Mouse (Mus musculus) heart, postnatal 0 days (tissue): ENCODE results near the gene Cfap206. TPM values are rescaled to one million over a fixed set of nuclear protein-coding genes. Genes with fewer than 3 reads are reported as not detected.

Experiments used
- ATAC-seq: fragments of 200-750 bp; cut with Nextera tagmentation; 2 replicates; pipeline ENCODE4 v1.8.0; 2017; ENCODE audit warnings: low read depth, moderate number of reproducible peaks, moderate library complexity; ENCODE audit not compliant: insufficient read depth
- DNase-seq: peaks from one replicate; pipeline ENCODE4 v3.0.0-alpha.2; 2016; ENCODE audit warnings: low spot score
- H3K27ac ChIP-seq: fragments of 300-500 bp; sonication (generic); 2 replicates; pipeline ENCODE4 v1.5.1; 2014; ENCODE audit warnings: low read depth, mild to moderate bottlenecking
- H3K27me3 ChIP-seq: fragments of 300-500 bp; sonication (generic); 2 replicates; pipeline ENCODE4 v1.6.1; 2014; ENCODE audit warnings: low read length, mixed read lengths; ENCODE audit not compliant: control insufficient read depth, insufficient read depth
- H3K36me3 ChIP-seq: fragments of 300-500 bp; sonication (generic); replicated peaks from 2 replicates; pipeline ENCODE4 v1.6.1; 2014; ENCODE audit warnings: low read length, mixed read lengths; ENCODE audit not compliant: control insufficient read depth, insufficient read depth
- H3K4me1 ChIP-seq: fragments of 300-500 bp; sonication (generic); 2 replicates; pipeline ENCODE4 v1.6.1; 2014; ENCODE audit warnings: antibody characterized with exemption; ENCODE audit not compliant: control insufficient read depth, insufficient read depth
- H3K4me2 ChIP-seq: fragments of 300-500 bp; sonication (generic); 2 replicates; pipeline ENCODE4 v1.6.1; 2014; ENCODE audit warnings: low read depth, mild to moderate bottlenecking, low read length, moderate library complexity
- H3K4me3 ChIP-seq: fragments of 300-500 bp; sonication (generic); 2 replicates; pipeline ENCODE4 v1.5.1; 2014; ENCODE audit warnings: low read depth, low read length
- H3K9ac ChIP-seq: fragments of 300-500 bp; sonication (generic); replicated peaks from 2 replicates; pipeline ENCODE4 v1.6.1; 2014; ENCODE audit warnings: low read depth, low read length, mixed read lengths
- H3K9me3 ChIP-seq: fragments of 300-500 bp; sonication (generic); replicated peaks from 2 replicates; pipeline ENCODE4 v1.6.1; 2016; ENCODE audit warnings: low read length; ENCODE audit not compliant: control insufficient read depth
- CTCF ChIP-seq: IDR thresholded peaks from 2 replicates; pipeline ENCODE4 v1.5.1; 2016; ENCODE audit warnings: antibody characterized with exemption, control low read depth, low read depth
- EP300 ChIP-seq: IDR thresholded peaks from 2 replicates; pipeline ENCODE4 v1.6.1; 2016; ENCODE audit warnings: antibody characterized with exemption, low read depth
- WGBS: fragments of 180-500 bp; shearing (Covaris S2); extraction: QIAGEN DNeasy Blood & Tissue Kit; methylation state at CpG from one replicate; pipeline ENCODE4 v1.1.7; 2014; 5-methylcytosine and 5-hydroxymethylcytosine counted together
- polyA plus RNA-seq: library from polyadenylated mRNA; unstranded; fragments of >200 nt; fragmentation: Nextera tagmentation; extraction: Ambion mirVana; gene quantifications from 2 replicates; pipeline ENCODE4 v1.2.1, GENCODE M21; 2015
- total RNA-seq: library from RNA; depleted of rRNA; stranded (reverse); fragments of >200 nt; gene quantifications from 2 replicates; pipeline ENCODE4 v1.2.3, GENCODE M21; 2014; ENCODE audit warnings: low replicate concordance

The Cfap206 gene
- total and polyA plus RNA-seq, 2 experiments from 2014 or later = not detected

DNA sequence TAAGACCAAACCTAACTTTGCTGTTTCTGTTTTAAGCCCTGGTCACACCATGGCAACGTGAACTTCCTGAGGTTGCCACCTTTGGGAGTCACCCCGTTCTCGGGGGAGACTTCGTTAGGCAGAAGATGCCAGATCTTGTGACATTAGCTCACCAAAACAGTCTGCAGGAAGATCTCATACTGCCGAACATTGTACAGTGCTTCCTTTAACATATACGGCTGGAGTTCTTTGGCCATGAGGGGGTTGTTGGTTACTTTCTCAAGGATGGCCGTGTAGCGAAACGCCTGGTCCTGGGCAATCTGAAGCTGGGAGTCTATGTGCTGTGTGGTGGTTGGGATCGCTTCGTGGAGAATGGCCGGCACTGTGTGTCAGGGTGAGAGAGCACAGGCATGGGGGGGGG, 10.6 kb downstream of the Cfap206 start:
- H3K27ac ChIP-seq = no peak overlapping the region
- H3K27me3 ChIP-seq = no peaks in the 10 kb centered on the region
- H3K4me3 ChIP-seq = no peak overlapping the region
- TF ChIP-seq CTCF = no peak
- no peak for TF ChIP-seq EP300
- H3K36me3 ChIP-seq = no peaks in the 10 kb centered on the region
- 91% methylated on average over 12 of the region's 12 CpGs for WGBS
- no peak overlapping the region for H3K9ac ChIP-seq
- ATAC-seq = no peak
- no peak overlapping the region for H3K4me2 ChIP-seq
- H3K9me3 ChIP-seq = peaks cover 14% of the 10 kb centered on the region; the same call in 1 of the 2 replicates
- DNase-seq = no peak
- no peaks in the 10 kb centered on the region for H3K4me1 ChIP-seq

DNA sequence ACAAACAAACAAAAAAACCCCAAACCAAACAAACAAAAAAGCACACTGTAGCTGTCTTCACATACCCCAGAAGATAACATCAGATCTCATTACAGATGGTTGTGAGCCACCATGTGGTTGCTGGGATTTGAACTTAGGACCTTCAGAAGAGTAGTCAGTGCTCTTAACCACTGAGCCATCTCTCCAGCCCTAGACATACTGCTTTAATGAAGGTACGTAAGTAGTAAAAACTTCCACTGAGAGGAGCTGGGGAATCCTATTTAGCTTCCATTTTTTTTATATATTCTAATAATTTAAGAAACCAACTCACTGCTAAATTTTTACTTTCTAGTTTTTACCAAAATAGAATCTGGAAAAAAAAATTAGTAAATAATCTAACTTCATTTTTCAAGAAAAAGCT, 14.9 kb downstream of the Cfap206 start:
- H3K4me1 ChIP-seq = no peaks in the 10 kb centered on the region

DNA sequence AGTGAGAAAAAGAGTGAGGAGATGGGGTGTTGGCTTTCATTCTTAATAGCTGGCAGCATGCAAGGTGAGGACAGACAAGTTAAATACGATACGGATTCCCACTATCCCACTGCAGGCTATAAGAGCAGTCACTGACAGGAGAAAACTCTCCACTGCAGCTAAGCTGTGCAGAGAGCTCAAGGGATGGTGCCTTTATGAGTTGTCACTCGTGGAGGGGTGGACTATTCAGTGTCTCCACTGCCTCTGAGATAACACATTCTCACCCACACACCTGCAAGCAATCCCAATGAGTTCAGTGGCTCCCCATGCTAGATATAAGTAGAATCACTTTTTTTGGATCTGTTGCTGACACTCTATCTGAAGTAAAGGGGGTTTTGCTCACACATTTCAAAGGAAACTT, 21.9 kb downstream of the Cfap206 start:
- Histone ChIP-seq H3K4me2 (no peak overlapping the region), H3K4me3 (no peak overlapping the region), H3K27me3 (no peaks in the 10 kb centered on the region), H3K36me3 (no peaks in the 10 kb centered on the region), H3K27ac (no peak overlapping the region), H3K9ac (no peak overlapping the region), H3K9me3 (no peaks in the 10 kb centered on the region), H3K4me1 (no peaks in the 10 kb centered on the region)
- DNase-seq (no peak), ATAC-seq (no peak)
- 53% methylated on average over 3 of the region's 3 CpGs for WGBS
- TF ChIP-seq CTCF (no peak), EP300 (no peak)

More for the DNA sequence above, 14.9 kb downstream of the Cfap206 start:
- Histone ChIP-seq H3K27me3 (no peaks in the 10 kb centered on the region), H3K9me3 (peaks cover 8% of the 10 kb centered on the region; the same call in 1 of the 2 replicates), H3K4me2 (no peak overlapping the region), H3K4me3 (no peak overlapping the region), H3K36me3 (no peaks in the 10 kb centered on the region), H3K27ac (no peak overlapping the region), H3K9ac (no peak overlapping the region)
- DNase-seq = no peak
- TF ChIP-seq EP300 = no peak
- no peak for TF ChIP-seq CTCF
- ATAC-seq = no peak
- WGBS = 79% methylated on average over 1 of the region's 1 CpGs

DNA sequence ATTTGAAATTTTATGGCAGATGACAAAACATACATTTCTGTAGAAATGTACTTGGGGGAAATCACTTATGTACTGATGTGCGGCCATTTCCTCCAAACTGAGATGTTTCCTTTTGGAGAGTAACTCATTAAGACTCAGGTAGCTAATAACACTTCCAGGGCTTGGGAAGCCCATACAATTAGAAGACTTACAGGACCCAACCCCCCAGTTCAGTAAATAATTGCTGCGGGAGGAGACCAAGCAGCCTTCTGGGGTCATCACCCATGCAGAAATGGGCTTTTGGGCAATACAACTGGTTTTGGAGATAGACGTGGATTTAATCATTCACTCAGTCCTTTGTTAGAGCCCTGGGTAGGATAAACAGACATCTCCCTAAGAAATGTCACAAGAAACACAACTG, 22.8 kb downstream of the Cfap206 start:
- TF ChIP-seq EP300 = no peak
- no peak for TF ChIP-seq CTCF
- ATAC-seq (no peak), DNase-seq (no peak)
- Histone ChIP-seq H3K27me3 (no peaks in the 10 kb centered on the region), H3K4me3 (no peak overlapping the region), H3K36me3 (no peaks in the 10 kb centered on the region), H3K4me1 (no peaks in the 10 kb centered on the region), H3K9me3 (no peaks in the 10 kb centered on the region), H3K4me2 (no peak overlapping the region), H3K9ac (no peak overlapping the region), H3K27ac (no peak overlapping the region)
- 72% methylated on average over 3 of the region's 3 CpGs for WGBS

DNA sequence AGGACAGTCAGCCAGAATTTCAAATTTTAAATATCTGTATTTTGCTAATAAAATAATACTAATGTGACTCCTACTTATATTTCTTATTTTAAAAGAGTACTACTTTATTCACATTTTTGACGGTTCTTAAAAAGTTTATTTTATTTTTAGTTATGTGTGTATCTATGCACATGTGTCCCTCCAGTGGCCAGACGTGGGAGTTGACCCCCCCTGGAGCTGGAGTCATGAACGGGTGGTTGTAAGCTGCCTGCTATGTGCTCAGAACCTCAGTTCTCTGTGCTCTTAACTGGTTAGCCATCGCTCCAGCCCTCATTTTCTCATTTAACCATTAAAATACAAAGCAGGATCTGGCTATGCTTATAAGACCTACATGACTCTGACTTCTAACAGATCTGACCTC, 27.0 kb downstream of the Cfap206 start:
- Histone ChIP-seq H3K4me1 (no peaks in the 10 kb centered on the region), H3K27ac (no peak overlapping the region), H3K36me3 (no peaks in the 10 kb centered on the region), H3K9me3 (no peaks in the 10 kb centered on the region), H3K9ac (no peak overlapping the region), H3K27me3 (no peaks in the 10 kb centered on the region), H3K4me3 (no peak overlapping the region), H3K4me2 (no peak overlapping the region)
- WGBS = 57% methylated on average over 4 of the region's 4 CpGs
- DNase-seq (no peak), ATAC-seq (no peak)
- TF ChIP-seq EP300 (no peak), CTCF (no peak)

DNA sequence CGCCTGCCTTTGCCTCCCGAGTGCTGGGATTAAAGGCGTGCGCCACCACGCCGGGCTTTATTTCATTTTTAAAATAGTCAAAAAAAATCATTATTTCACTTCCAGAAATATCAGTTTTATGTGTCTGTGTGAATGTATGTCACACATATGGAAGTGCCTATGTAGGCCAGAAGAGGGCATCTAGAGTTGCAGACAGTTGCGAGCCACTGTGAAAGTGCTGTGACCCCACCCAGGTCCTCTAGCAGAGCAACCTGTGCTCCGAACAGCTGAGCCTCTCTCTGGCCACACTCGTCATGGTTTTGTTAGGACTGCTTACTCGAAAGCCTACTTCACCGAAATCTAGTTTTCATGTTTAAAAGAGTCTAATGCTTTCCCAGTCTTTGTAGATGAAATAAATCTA, 27.8 kb downstream of the Cfap206 start:
- H3K36me3 ChIP-seq = no peaks in the 10 kb centered on the region
- H3K27me3 ChIP-seq = no peaks in the 10 kb centered on the region
- DNase-seq = no peak
- ATAC-seq = no peak
- H3K4me2 ChIP-seq = no peak overlapping the region
- 91% methylated on average over 11 of the region's 11 CpGs for WGBS
- H3K9ac ChIP-seq = no peak overlapping the region
- H3K4me3 ChIP-seq = no peak overlapping the region
- no peak for TF ChIP-seq CTCF
- TF ChIP-seq EP300 = no peak
- H3K4me1 ChIP-seq = no peaks in the 10 kb centered on the region
- H3K27ac ChIP-seq = no peak overlapping the region
- no peaks in the 10 kb centered on the region for H3K9me3 ChIP-seq
